Mouse (Mus musculus): ENCODE data around the gene Ocel1. TPM values are rescaled to one million over a fixed set of nuclear protein-coding genes. Genes with fewer than 3 reads are reported as not detected.

Ocel1 gene
- polyA plus RNA-seq, 1 experiment from 2014 or later, result 7.5 TPM

DNA sequence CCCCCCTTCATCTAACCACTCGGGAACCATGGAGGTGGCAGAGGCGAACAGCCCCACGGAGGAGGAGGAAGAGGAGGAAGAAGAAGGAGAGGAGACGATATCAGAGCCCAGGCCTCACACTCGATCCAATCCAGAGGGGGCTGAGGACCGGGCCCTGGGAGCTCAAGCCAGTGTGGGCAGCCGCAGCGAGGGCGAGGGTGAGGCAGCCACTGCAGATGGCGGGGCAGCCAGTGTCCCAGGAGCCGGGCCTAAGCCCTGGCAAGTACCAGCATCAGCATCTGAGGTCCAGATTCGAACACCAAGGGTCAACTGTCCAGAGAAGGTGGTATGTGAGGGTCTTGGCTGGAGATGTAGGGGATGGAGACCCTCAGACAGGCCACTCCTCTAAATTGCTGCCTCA lies 26.6 kb downstream of the Ocel1 start:
- WGBS, result 86% methylated on average over 12 of the region's 12 CpGs

DNA sequence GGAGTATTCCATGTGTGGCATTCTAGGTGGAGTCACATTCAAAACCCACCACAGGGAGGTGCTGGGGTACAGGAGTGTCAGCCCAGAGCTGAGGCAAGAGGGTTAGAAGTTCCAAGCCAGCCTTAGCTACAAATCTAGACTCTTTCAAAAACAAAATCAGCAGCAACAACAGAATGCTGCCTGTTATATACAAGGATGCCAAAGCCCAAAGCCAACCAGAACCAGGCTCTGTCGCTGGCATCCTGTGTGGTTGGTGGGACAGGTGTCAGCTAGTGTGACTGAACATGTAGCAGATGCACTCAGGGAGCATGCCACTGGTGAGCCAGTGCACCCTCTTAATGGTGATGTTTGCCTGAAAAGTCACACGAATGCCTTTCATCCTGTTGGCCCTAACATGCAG lies 29.7 kb downstream of the Ocel1 start:
- WGBS, result 91% methylated on average over 2 of the region's 2 CpGs
- no peaks in the 10 kb centered on the region for H3K9me3 ChIP-seq
- peaks cover 49% of the 10 kb centered on the region for H3K36me3 ChIP-seq
- no peaks in the 10 kb centered on the region for H3K27me3 ChIP-seq (ENCODE audit: insufficient read depth, poor library complexity, severe bottlenecking)
- DNase-seq (ENCODE audit: low spot score), result no peak
- no peak overlapping the region for H3K4me3 ChIP-seq
- no peak overlapping the region for H3K27ac ChIP-seq
- peaks cover 33% of the 10 kb centered on the region for H3K4me1 ChIP-seq (replicated peaks)

More for the DNA sequence above, 26.6 kb downstream of the Ocel1 start:
- Histone ChIP-seq H3K27me3 (ENCODE audit: insufficient read depth, poor library complexity, severe bottlenecking) (no peaks in the 10 kb centered on the region), H3K9me3 (0 out of 2 replicates have a peak, but pooled peaks cover 2% of the 10 kb centered on the region), H3K27ac (no peak overlapping the region; the same call in 1 of the 2 replicates), H3K4me3 (peak overlapping the region; percentile 91), H3K4me1 (replicated peaks) (peaks cover 39% of the 10 kb centered on the region), H3K36me3 (peaks cover 35% of the 10 kb centered on the region)
- DNase-seq (ENCODE audit: low spot score), result no peak

DNA sequence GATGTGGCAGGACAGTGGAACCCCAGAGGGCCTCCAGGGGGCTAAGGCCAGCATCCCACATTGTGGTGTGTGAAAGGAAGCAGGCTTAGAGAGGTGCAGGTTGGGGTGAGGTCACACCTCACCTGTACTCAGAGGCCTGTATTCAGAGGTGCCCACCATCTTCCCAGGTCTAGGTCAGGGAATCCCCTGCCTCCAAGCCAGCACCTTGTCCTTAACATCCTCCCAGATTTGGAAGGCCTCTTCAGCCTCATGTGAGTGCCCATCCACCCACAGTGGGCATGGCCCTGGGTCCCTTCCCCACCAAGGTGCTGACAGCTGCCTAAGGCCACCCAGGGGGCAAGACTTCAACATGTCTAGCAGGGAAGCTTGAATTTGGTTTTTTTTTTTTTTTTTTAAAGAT lies 30.4 kb downstream of the Ocel1 start:
- Histone ChIP-seq H3K27me3 (ENCODE audit: insufficient read depth, poor library complexity, severe bottlenecking) (no peaks in the 10 kb centered on the region), H3K9me3 (no peaks in the 10 kb centered on the region), H3K4me3 (no peak overlapping the region), H3K36me3 (peaks cover 49% of the 10 kb centered on the region), H3K27ac (no peak overlapping the region), H3K4me1 (replicated peaks) (peaks cover 34% of the 10 kb centered on the region)
- no peak for DNase-seq (ENCODE audit: low spot score)

DNA sequence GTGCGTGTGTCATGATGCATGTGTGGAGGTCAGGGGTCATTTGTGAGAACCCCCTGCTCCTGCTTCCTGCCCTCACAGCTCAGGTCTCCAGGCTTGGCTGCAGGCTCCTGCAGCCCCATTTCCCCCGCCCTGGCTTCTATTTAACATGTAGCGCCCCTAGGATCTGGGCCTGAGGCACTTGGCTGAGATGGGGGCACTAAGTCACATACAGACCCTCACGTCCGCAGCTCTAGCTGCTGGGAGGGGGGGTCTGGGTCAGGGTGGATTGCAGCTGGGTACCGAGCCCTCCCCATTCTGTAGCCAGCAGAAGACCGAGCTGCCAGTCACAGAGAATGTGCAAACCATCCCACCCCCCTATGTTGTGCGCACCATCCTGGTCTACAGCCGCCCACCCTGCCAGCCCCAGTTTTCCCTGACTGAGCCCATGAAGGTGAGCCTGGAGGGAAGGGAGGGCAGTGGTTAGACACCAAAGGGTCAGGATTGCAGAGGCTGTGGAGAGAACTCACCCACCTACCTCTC lies 31.4 kb downstream of the Ocel1 start:
- peaks cover 38% of the 10 kb centered on the region for H3K4me1 ChIP-seq (replicated peaks)
- no peak for DNase-seq (ENCODE audit: low spot score)
- WGBS, result 88% methylated on average over 9 of the region's 9 CpGs
- no peaks in the 10 kb centered on the region for H3K27me3 ChIP-seq (ENCODE audit: insufficient read depth, poor library complexity, severe bottlenecking)
- no peaks in the 10 kb centered on the region for H3K9me3 ChIP-seq
- no peak overlapping the region for H3K27ac ChIP-seq
- no peak overlapping the region for H3K4me3 ChIP-seq
- peaks cover 55% of the 10 kb centered on the region for H3K36me3 ChIP-seq

DNA sequence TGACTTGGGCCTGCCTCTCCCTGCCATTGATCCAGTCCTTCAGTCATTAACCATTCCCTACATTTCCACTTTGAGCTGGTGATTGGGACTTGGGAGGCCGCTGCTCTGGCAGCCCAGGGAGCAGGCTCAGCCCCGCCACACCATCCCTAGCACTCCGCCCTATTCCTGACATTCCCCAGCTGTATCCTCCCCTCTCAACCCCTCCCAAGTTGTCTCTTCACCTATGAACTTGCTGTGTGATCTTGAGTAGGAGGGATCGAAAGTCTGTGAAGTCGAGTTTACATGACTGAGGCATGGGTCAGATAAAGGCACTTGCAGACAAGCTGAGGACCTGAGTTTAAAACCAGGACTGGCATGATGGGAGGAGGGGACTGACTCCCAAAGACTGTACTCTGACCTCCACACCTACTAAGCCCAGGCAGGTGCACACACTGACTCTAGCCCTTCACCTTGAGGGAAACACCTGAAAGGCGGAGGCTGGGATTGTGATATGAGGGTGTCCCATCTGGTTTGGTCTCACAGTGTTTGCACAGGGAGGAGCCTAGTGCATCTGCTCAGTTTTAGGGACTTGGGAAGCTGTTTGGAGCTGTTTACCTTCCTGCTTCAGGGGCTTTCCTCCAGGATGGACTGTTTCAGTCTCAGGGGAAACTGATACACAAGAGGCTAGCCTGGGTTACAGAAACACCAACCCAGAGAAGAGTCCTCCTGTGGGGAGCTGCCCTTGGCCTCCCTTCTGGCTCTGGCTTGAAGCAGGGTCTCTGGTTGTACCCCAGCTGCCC lies 32.2 kb downstream of the Ocel1 start:
- no peaks in the 10 kb centered on the region for H3K27me3 ChIP-seq (ENCODE audit: insufficient read depth, poor library complexity, severe bottlenecking)
- 85% methylated on average over 6 of the region's 6 CpGs for WGBS
- H3K9me3 ChIP-seq, result no peaks in the 10 kb centered on the region
- no peak overlapping the region for H3K27ac ChIP-seq
- peaks cover 37% of the 10 kb centered on the region for H3K4me1 ChIP-seq (replicated peaks)
- H3K36me3 ChIP-seq, result peaks cover 60% of the 10 kb centered on the region
- no peak overlapping the region for H3K4me3 ChIP-seq
- no peak for DNase-seq (ENCODE audit: low spot score)

DNA sequence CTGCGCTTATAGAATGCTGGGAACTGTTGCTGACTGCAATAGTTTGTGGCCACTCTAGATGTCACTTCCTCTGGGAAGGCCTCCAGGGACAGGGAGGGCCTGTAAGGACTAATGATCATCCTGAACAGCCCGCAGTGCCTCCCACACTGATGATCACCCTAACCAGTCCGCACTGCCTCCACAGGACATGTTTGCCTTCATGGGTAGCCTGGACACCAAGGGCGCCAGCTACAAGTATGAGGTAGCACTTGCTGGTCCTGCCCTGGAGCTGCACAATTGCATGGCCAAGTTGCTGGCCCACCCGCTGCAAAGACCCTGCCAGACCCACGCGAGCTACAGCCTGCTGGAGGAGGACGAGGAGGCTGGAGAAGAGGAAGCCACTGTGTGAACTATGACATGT lies 32.9 kb downstream of the Ocel1 start:
- H3K4me3 ChIP-seq, result no peak overlapping the region
- peaks cover 60% of the 10 kb centered on the region for H3K36me3 ChIP-seq
- H3K4me1 ChIP-seq (replicated peaks), result peaks cover 37% of the 10 kb centered on the region
- H3K27ac ChIP-seq, result no peak overlapping the region
- DNase-seq (ENCODE audit: low spot score), result no peak
- WGBS, result 92% methylated on average over 8 of the region's 8 CpGs
- no peaks in the 10 kb centered on the region for H3K27me3 ChIP-seq (ENCODE audit: insufficient read depth, poor library complexity, severe bottlenecking)
- H3K9me3 ChIP-seq, result no peaks in the 10 kb centered on the region

DNA sequence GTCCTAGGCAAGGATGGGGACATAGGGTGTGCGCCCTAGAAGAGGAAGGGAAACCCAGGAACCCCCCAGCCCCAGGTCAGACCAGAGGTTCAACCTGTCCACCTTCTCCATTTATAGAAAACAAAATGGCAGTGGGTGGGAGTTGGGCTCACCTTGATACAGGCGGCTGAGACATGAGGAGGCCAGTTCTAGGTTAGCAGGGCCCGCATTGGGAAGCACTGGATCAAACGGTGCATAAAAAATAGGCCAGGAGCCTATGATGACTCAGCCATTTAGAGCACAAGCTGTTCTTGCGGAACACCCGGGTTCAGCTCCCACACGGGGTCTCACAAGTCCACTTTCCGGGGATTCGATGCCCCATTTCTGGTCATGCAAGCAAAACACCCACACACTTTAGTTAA lies 33.9 kb downstream of the Ocel1 start:
- 90% methylated on average over 9 of the region's 9 CpGs for WGBS
- peaks cover 60% of the 10 kb centered on the region for H3K36me3 ChIP-seq
- peak overlapping the region; percentile 93 for H3K4me3 ChIP-seq

DNA sequence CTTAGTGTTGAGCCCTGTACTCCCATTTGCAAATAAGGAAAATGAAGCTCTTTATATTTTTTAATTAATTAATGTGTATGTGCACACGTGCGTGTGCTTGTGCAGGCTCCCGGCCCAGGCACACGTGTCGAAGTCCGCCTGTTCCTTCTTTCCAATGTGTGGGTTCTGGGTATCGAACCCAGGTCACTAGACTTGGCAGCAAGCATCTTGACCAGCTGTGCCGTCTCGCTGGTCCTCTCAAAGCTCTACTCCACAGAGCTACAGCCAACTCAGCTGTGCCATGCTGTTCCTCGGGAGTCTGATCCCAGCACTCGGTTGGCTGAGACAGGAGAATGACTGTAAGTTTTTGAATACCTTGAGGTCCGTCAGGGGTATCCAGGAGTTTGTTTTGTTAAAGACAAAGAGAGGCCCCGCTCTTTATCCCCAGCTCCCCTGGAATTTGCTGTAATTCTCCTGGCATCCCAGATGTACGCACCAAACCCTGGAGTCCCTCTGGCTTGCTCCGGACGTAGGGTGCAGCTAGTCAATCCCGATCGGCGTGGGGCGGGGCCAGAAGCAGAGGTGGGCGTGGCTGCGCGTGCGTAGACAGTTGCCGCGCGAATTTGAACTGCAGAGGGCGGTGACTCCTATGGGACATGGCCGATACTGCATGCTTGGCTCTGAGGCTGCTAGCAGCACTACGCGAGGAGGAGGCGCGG lies 34.5 kb downstream of the Ocel1 start, which contains the start of gene Ankle1:
TSS of gene Ankle1 (plus strand) at position 610 of the 698 bp plus-strand sequence.
- 18% methylated on average over 33 of the region's 33 CpGs for WGBS
- peaks cover 37% of the 10 kb centered on the region for H3K4me1 ChIP-seq (replicated peaks)
- DNase-seq (ENCODE audit: low spot score), result peak; percentile 97
- H3K9me3 ChIP-seq, result no peaks in the 10 kb centered on the region
- H3K36me3 ChIP-seq, result peaks cover 62% of the 10 kb centered on the region
- H3K27me3 ChIP-seq (ENCODE audit: insufficient read depth, poor library complexity, severe bottlenecking), result no peaks in the 10 kb centered on the region
- peak within 1 kb of the TSS; percentile 89 for H3K27ac ChIP-seq
- peak within 1 kb of the TSS; percentile 93 for H3K4me3 ChIP-seq

More for the DNA sequence above, 33.9 kb downstream of the Ocel1 start:
- Histone ChIP-seq H3K9me3 (no peaks in the 10 kb centered on the region), H3K4me1 (replicated peaks) (peaks cover 37% of the 10 kb centered on the region), H3K27ac (no peak overlapping the region), H3K27me3 (ENCODE audit: insufficient read depth, poor library complexity, severe bottlenecking) (no peaks in the 10 kb centered on the region)
- DNase-seq (ENCODE audit: low spot score), result no peak

DNA sequence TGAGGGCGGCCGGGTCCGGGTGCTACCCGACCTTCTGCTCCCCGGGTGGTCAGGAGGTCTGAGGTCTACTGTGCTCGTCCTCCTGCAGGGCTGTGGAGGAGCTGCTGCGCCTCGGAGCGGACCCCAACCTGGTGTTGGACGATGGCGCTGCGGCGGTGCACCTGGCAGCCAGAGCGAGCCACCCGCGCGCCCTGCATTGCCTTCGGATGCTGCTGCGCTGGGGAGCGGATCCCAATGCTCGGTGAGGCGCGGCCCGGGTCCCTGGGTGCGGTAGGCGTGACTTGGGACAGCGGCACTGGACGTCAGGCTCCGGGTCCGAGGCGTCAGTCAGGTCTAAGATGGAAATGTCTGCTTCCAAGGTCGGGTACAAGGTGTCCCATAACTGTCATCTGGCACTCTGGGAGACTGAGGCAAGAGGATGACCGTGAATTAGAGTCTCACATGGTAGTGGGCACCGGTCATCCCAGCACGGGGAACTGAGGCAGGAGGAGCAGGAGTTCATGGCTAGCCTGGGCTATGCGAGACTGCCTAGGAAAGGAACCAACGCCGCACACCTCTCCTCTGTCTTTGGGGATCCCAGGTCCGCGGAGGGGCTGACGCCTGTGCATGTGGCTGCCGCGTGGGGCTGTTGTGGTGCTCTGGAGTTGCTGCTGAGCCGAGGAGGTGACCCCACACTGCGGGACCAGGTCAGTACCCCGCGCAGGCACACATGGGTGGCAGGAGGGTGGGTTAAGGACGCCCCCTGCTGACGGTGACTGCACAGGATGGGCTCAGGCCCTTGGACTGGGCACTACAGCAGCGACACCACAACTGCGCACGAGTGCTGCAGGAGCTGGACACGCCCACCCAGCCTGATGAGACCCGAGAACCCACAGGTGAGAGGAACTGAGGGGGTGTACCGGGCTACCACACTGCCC lies 35.3 kb downstream of the Ocel1 start:
- peak; percentile 85 for DNase-seq (ENCODE audit: low spot score)
- peak overlapping the region; percentile 93 for H3K4me3 ChIP-seq
- under 1% methylated on average over 55 of the region's 55 CpGs for WGBS
- no peaks in the 10 kb centered on the region for H3K27me3 ChIP-seq (ENCODE audit: insufficient read depth, poor library complexity, severe bottlenecking)
- peak overlapping the region; percentile 89 for H3K27ac ChIP-seq
- H3K9me3 ChIP-seq, result no peaks in the 10 kb centered on the region
- peaks cover 39% of the 10 kb centered on the region for H3K4me1 ChIP-seq (replicated peaks)
- peaks cover 55% of the 10 kb centered on the region for H3K36me3 ChIP-seq

DNA sequence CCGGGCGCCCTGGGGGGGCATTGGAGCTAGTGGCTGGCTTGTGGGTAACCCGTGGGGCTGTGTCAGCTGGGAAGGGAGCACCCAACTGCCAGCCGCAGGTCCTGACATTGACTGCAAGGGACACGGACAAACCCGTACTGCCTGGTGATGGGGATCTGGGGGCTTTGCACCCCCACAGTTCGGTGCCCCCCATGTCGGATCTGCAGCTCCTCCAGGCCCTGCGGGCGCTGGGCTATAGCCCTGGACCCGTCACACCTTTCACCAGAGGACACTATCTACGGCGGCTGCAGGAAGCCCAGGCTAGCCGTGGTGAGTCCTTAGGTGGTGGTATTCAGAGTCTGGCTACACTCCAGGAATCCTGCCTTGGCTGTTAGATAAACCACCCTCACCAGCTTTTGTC lies 36.3 kb downstream of the Ocel1 start:
- Histone ChIP-seq H3K27ac (no peak overlapping the region), H3K36me3 (peaks cover 52% of the 10 kb centered on the region), H3K4me3 (peak overlapping the region; percentile 93), H3K4me1 (replicated peaks) (peaks cover 46% of the 10 kb centered on the region), H3K9me3 (no peaks in the 10 kb centered on the region), H3K27me3 (ENCODE audit: insufficient read depth, poor library complexity, severe bottlenecking) (no peaks in the 10 kb centered on the region)
- DNase-seq (ENCODE audit: low spot score), result no peak
- WGBS, result 92% methylated on average over 14 of the region's 14 CpGs

DNA sequence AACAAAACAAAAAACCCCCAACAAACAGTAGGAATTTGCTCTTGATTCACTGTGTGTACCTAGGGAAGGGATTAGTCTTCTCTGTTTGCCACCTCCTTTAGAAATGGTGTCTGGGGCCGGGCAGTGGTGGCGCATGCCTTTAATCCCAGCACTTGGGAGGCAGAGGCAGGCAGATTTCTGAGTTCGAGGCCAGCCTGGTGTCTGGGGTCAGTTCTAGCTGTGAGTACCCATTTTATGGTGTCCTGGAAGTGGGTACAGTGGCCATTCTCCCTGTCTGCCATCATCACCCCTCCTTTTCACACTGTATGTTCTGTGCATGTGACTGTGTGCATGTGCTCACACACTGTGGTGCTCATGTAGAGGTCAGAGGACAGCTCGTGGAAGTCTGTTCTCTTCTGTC lies 37.1 kb downstream of the Ocel1 start:
- peaks cover 44% of the 10 kb centered on the region for H3K36me3 ChIP-seq
- DNase-seq (ENCODE audit: low spot score), result no peak
- H3K27me3 ChIP-seq (ENCODE audit: insufficient read depth, poor library complexity, severe bottlenecking), result no peaks in the 10 kb centered on the region
- no peaks in the 10 kb centered on the region for H3K9me3 ChIP-seq
- H3K27ac ChIP-seq, result no peak overlapping the region
- H3K4me1 ChIP-seq (replicated peaks), result peaks cover 46% of the 10 kb centered on the region
- 92% methylated on average over 4 of the region's 4 CpGs for WGBS
- no peak overlapping the region for H3K4me3 ChIP-seq

DNA sequence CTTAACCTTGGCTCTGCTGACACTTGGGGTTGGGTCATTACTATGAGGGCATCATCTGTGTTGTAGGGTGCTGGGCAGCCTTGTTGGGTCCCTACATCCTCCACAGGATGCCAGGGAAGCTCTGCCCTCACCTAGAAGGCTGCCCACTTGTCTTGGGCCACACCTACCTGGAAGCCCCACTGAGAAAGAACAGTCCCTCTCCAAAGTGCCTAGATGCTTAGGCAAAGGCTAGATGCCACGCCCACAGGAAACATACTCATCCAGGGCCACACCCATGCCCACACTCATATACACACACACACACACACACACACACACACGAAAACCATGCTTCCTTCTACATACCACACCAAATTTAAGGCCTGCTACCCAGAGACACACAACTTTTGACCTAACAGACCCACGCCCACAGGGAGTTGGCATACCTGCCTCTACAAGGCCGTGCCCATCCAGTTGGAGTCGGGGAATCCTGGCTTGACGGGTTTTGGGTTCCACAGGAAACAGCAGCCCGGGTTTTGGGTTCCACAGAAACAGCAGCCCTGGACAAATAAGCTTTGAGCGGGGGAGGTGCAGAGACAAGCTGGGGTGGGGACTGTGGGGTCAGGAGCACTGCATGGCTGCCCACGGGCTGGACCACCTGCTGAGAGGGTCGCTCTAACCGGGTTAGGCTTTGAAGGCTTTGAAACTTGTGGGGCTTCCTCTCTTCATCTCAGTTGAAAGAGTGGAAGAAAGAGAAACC lies 40.6 kb downstream of the Ocel1 start:
- Histone ChIP-seq H3K27me3 (ENCODE audit: insufficient read depth, poor library complexity, severe bottlenecking) (no peaks in the 10 kb centered on the region), H3K4me1 (replicated peaks) (peaks cover 20% of the 10 kb centered on the region)

More for the DNA sequence above, 40.6 kb downstream of the Ocel1 start:
- no peak for DNase-seq (ENCODE audit: low spot score)
- Histone ChIP-seq H3K4me3 (no peak overlapping the region), H3K36me3 (peaks cover 35% of the 10 kb centered on the region), H3K27ac (no peak overlapping the region), H3K9me3 (no peaks in the 10 kb centered on the region)
- WGBS, result 43% methylated on average over 11 of the region's 11 CpGs
